In the genomic region with DNA sequence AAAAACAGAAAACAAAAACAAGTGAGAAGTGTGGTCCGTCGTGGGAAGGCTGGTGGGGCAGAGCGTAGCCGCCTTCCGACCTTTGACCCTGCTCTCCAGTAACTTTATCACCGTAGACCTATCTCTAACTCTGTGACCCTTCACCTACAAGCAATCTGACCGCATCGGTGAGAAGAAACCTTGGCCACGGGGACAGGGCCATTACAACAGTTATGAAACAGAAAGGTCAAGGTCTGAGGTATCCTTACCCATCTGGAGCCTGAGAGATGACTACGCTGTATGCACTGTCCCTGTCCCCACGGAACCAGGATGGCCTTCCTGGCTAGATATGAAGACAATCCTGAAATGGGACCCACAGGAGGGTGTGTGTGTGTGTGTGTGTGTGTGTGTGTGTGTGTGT, we compare ENCODE assay signal across 18 mouse cellular contexts. TPM values are rescaled to one million over a fixed set of nuclear protein-coding genes. Genes with fewer than 3 reads are reported as not detected.
DNase-seq lines count a peak whose midpoint lies in the region; ATAC-seq and TF ChIP-seq lines count a peak whose summit lies in the region.
"Had no signal": no experiment of that assay in that cellular context is flagged by ENCODE, and none has a peak within 500 bp of the region (broad histone marks: within the 10 kb centered on the region; RNA-seq: fewer than 3 reads in every experiment).

No protein-coding gene starts in this region.

- no peak overlapping the region for H3K4me2 ChIP-seq in kidney, embryonic 15.5 days
- no peak overlapping the region for H3K4me2 ChIP-seq in liver, embryonic 13.5 days
- no peak overlapping the region for H3K4me2 ChIP-seq in liver, embryonic 16.5 days (ENCODE audit: low read depth, low read length)
- no peak overlapping the region for H3K4me2 ChIP-seq in stomach, postnatal 0 days (replicated peaks; ENCODE audit: low read depth)
- H3K4me2 ChIP-seq in hindbrain, postnatal 0 days (ENCODE audit: low read depth, low read length): no peak overlapping the region
- H3K4me2 ChIP-seq: midbrain, embryonic 11.5 days had no signal

- ATAC-seq in kidney, embryonic 15.5 days (replicated peaks; ENCODE audit: low FRiP score): no peak; the same call in 1 of the 2 replicates
- ATAC-seq in liver, embryonic 13.5 days (ENCODE audit: low read depth): peak; percentile 26; the same call in 1 of the 2 replicates
- ATAC-seq in liver, embryonic 16.5 days (ENCODE audit: low read depth): peak; percentile 59
- ATAC-seq in stomach, postnatal 0 days (ENCODE audit: low FRiP score, low TSS enrichment): peak; percentile 47
- ATAC-seq in hindbrain, postnatal 0 days: no peak
- ATAC-seq: forebrain, postnatal 0 days had no signal

- WGBS in kidney, embryonic 15.5 days: 62% methylated on average over 11 of the region's 11 CpGs
- WGBS in liver, embryonic 13.5 days (ENCODE audit: insufficient replicate concordance): 75% methylated on average over 11 of the region's 11 CpGs
- 63% methylated on average over 11 of the region's 11 CpGs for WGBS in liver, embryonic 16.5 days (ENCODE audit: insufficient replicate concordance)
- 60% methylated on average over 11 of the region's 11 CpGs for WGBS in stomach, postnatal 0 days
- 89% methylated on average over 11 of the region's 11 CpGs for WGBS in hindbrain, postnatal 0 days

- peaks cover 13% of the 10 kb centered on the region; the same call in 1 of the 2 replicates for H3K36me3 ChIP-seq in kidney, embryonic 15.5 days
- 0 out of 2 replicates have a peak, but pooled peaks cover 10% of the 10 kb centered on the region for H3K36me3 ChIP-seq in liver, embryonic 13.5 days
- no peaks in the 10 kb centered on the region for H3K36me3 ChIP-seq in liver, embryonic 16.5 days (ENCODE audit: control insufficient read depth, insufficient read depth)
- peaks cover 3% of the 10 kb centered on the region; the same call in 1 of the 2 replicates for H3K36me3 ChIP-seq in stomach, postnatal 0 days (ENCODE audit: control insufficient read depth, insufficient read depth, low read length)
- peaks cover 13% of the 10 kb centered on the region; the same call in 1 of the 2 replicates for H3K36me3 ChIP-seq in hindbrain, postnatal 0 days (ENCODE audit: insufficient read depth, low read length)
- H3K36me3 ChIP-seq: forebrain, embryonic 10.5 days had no signal

- no peak for TF ChIP-seq EP300 in stomach, postnatal 0 days (optimal IDR thresholded peaks at IDR 0.05)

- H3K4me1 ChIP-seq in kidney, embryonic 15.5 days: no peaks in the 10 kb centered on the region
- 0 out of 2 replicates have a peak, but pooled peaks cover 9% of the 10 kb centered on the region for H3K4me1 ChIP-seq in liver, embryonic 13.5 days (replicated peaks)
- no peaks in the 10 kb centered on the region; the same call in 1 of the 2 replicates for H3K4me1 ChIP-seq in liver, embryonic 16.5 days (ENCODE audit: control insufficient read depth, low read depth, low read length)
- no peaks in the 10 kb centered on the region for H3K4me1 ChIP-seq in stomach, postnatal 0 days (replicated peaks; ENCODE audit: control insufficient read depth, insufficient read depth)
- H3K4me1 ChIP-seq in hindbrain, postnatal 0 days (ENCODE audit: insufficient read depth, low read length): no peaks in the 10 kb centered on the region
- H3K4me1 ChIP-seq: heart, embryonic 10.5 days had no signal

- no peak for TF ChIP-seq CTCF in stomach, postnatal 0 days (IDR thresholded peaks at IDR 0.05; ENCODE audit: low read depth)
- no peak for TF ChIP-seq CTCF in hindbrain, postnatal 0 days (IDR thresholded peaks at IDR 0.05; ENCODE audit: low read depth)

- H3K27me3 ChIP-seq in kidney, embryonic 15.5 days: no peaks in the 10 kb centered on the region
- H3K27me3 ChIP-seq in liver, embryonic 13.5 days: no peaks in the 10 kb centered on the region
- H3K27me3 ChIP-seq in liver, embryonic 16.5 days (ENCODE audit: control insufficient read depth, insufficient read depth, low read depth, low read length): no peaks in the 10 kb centered on the region
- H3K27me3 ChIP-seq in stomach, postnatal 0 days (ENCODE audit: control insufficient read depth, insufficient read depth, low read length): no peaks in the 10 kb centered on the region
- no peaks in the 10 kb centered on the region for H3K27me3 ChIP-seq in hindbrain, postnatal 0 days (ENCODE audit: insufficient read depth, low read length)

- H3K4me3 ChIP-seq in kidney, embryonic 15.5 days (replicated peaks): no peak overlapping the region
- no peak overlapping the region for H3K4me3 ChIP-seq in liver, embryonic 13.5 days (replicated peaks)
- no peak overlapping the region for H3K4me3 ChIP-seq in liver, embryonic 16.5 days (ENCODE audit: low read depth, low read length)
- no peak overlapping the region for H3K4me3 ChIP-seq in stomach, postnatal 0 days (ENCODE audit: low read depth, low read length)
- H3K4me3 ChIP-seq in hindbrain, postnatal 0 days (ENCODE audit: low read length): no peak overlapping the region
- H3K4me3 ChIP-seq: forebrain, embryonic 10.5 days; heart, embryonic 10.5 days; layer of hippocampus, adult 2 months had no signal

- DNase-seq in kidney, adult 11 months: peak; percentile 64
- DNase-seq in liver, embryonic 13.5 days: no peak
- DNase-seq in liver: no peak
- no peak for DNase-seq in stomach, postnatal 0 days (ENCODE audit: low spot score)
- DNase-seq in ovary, postnatal 10 days (ENCODE audit: low spot score): no peak
- DNase-seq in hindbrain, postnatal 0 days (ENCODE audit: low spot score): no peak
- DNase-seq: cerebellum, postnatal 14 days; embryo, embryonic 11 days; forebrain, postnatal 0 days; retina, postnatal 1 day; thymus, adult 2 months had no signal

- no peak overlapping the region for H3K9ac ChIP-seq in kidney, embryonic 15.5 days
- H3K9ac ChIP-seq in liver, embryonic 13.5 days: no peak overlapping the region
- H3K9ac ChIP-seq in liver, embryonic 16.5 days (ENCODE audit: low read depth, low read length): no peak overlapping the region
- H3K9ac ChIP-seq in stomach, postnatal 0 days (ENCODE audit: low read length): no peak overlapping the region
- no peak overlapping the region for H3K9ac ChIP-seq in hindbrain, postnatal 0 days (replicated peaks; ENCODE audit: low read length)
- H3K9ac ChIP-seq: forebrain, postnatal 0 days had no signal

- H3K27ac ChIP-seq in kidney, embryonic 15.5 days: no peak overlapping the region
- peak overlapping the region; percentile 18; the same call in 1 of the 2 replicates for H3K27ac ChIP-seq in liver, embryonic 13.5 days
- H3K27ac ChIP-seq in liver, embryonic 16.5 days (ENCODE audit: low read length): no peak overlapping the region
- 0 out of 2 replicates have a peak overlapping the region, but pooled peaks have one; percentile 30 for H3K27ac ChIP-seq in stomach, postnatal 0 days (replicated peaks)
- no peak overlapping the region for H3K27ac ChIP-seq in hindbrain, postnatal 0 days
- H3K27ac ChIP-seq: forebrain, embryonic 10.5 days; heart, embryonic 10.5 days; layer of hippocampus, adult 2 months; macrophage had no signal

- no peaks in the 10 kb centered on the region for H3K9me3 ChIP-seq in kidney, embryonic 15.5 days (replicated peaks)
- no peaks in the 10 kb centered on the region for H3K9me3 ChIP-seq in liver, embryonic 13.5 days (replicated peaks)
- no peaks in the 10 kb centered on the region for H3K9me3 ChIP-seq in liver, embryonic 16.5 days (replicated peaks; ENCODE audit: control insufficient read depth, low read length)
- H3K9me3 ChIP-seq in stomach, postnatal 0 days (ENCODE audit: control insufficient read depth, low read length): no peaks in the 10 kb centered on the region
- H3K9me3 ChIP-seq in hindbrain, postnatal 0 days (ENCODE audit: low read length): no peaks in the 10 kb centered on the region
- H3K9me3 ChIP-seq: forebrain, embryonic 10.5 days; heart, embryonic 10.5 days had no signal

RNA-seq across cellular contexts. Expression of a gene that starts 14.1 kb away (rescaled TPM):
- 14.6 and 16.8 TPM in 2 replicates for polyA plus RNA-seq in kidney, embryonic 15.5 days (2015; fragmentation: Nextera tagmentation; extraction: Ambion mirVana)
- 5.1 and 6.1 TPM in 2 replicates for polyA plus RNA-seq in liver, embryonic 13.5 days (2015; fragmentation: Nextera tagmentation; extraction: Ambion mirVana)
- polyA plus RNA-seq in liver, embryonic 16.5 days (2015; fragmentation: Nextera tagmentation; extraction: Ambion mirVana): 4.5 and 4.7 TPM in 2 replicates
- polyA plus RNA-seq in stomach, postnatal 0 days (2015; fragmentation: Nextera tagmentation; extraction: Ambion mirVana): 13.3 and 15.8 TPM in 2 replicates
- total RNA-seq in hindbrain, postnatal 0 days (2014; rRNA removed): 23.8 and 26.1 TPM in 2 replicates
- polyA plus RNA-seq in hindbrain, postnatal 0 days (2015; fragmentation: Nextera tagmentation; extraction: Ambion mirVana): 16.2 and 18.4 TPM in 2 replicates

RNA-seq across cellular contexts. Expression of a gene that starts 14.1 kb away (rescaled TPM):
- 22.1 and 24.6 TPM in 2 replicates for polyA plus RNA-seq in kidney, embryonic 15.5 days (2015; fragmentation: Nextera tagmentation; extraction: Ambion mirVana)
- polyA plus RNA-seq in liver, embryonic 13.5 days (2015; fragmentation: Nextera tagmentation; extraction: Ambion mirVana): 13.2 and 14.6 TPM in 2 replicates
- 17.6 and 21.5 TPM in 2 replicates for polyA plus RNA-seq in liver, embryonic 16.5 days (2015; fragmentation: Nextera tagmentation; extraction: Ambion mirVana)
- 54.1 TPM in 2 replicates for polyA plus RNA-seq in stomach, postnatal 0 days (2015; fragmentation: Nextera tagmentation; extraction: Ambion mirVana)
- total RNA-seq in hindbrain, postnatal 0 days (2014; rRNA removed): 4.9 and 12.6 TPM in 2 replicates
- 10.0 and 11.6 TPM in 2 replicates for polyA plus RNA-seq in hindbrain, postnatal 0 days (2015; fragmentation: Nextera tagmentation; extraction: Ambion mirVana)

RNA-seq across cellular contexts. Expression of a gene that starts 32.6 kb away (rescaled TPM):
- polyA plus RNA-seq in kidney, embryonic 15.5 days (2015; fragmentation: Nextera tagmentation; extraction: Ambion mirVana): 37.5 and 39.5 TPM in 2 replicates
- polyA plus RNA-seq in liver, embryonic 13.5 days (2015; fragmentation: Nextera tagmentation; extraction: Ambion mirVana): 13.6 and 18.2 TPM in 2 replicates
- 15.5 and 16.8 TPM in 2 replicates for polyA plus RNA-seq in liver, embryonic 16.5 days (2015; fragmentation: Nextera tagmentation; extraction: Ambion mirVana)
- polyA plus RNA-seq in stomach, postnatal 0 days (2015; fragmentation: Nextera tagmentation; extraction: Ambion mirVana): 37.2 and 37.7 TPM in 2 replicates
- 28.5 and 29.8 TPM in 2 replicates for total RNA-seq in hindbrain, postnatal 0 days (2014; rRNA removed)
- polyA plus RNA-seq in hindbrain, postnatal 0 days (2015; fragmentation: Nextera tagmentation; extraction: Ambion mirVana): 36.3 and 36.4 TPM in 2 replicates

RNA-seq across cellular contexts. Expression of a gene that starts 40.0 kb away (rescaled TPM):
- 68.4 and 70.7 TPM in 2 replicates for polyA plus RNA-seq in kidney, embryonic 15.5 days (2015; fragmentation: Nextera tagmentation; extraction: Ambion mirVana)
- 13.9 and 15.2 TPM in 2 replicates for polyA plus RNA-seq in liver, embryonic 13.5 days (2015; fragmentation: Nextera tagmentation; extraction: Ambion mirVana)
- polyA plus RNA-seq in liver, embryonic 16.5 days (2015; fragmentation: Nextera tagmentation; extraction: Ambion mirVana): 18.8 and 20.3 TPM in 2 replicates
- polyA plus RNA-seq in stomach, postnatal 0 days (2015; fragmentation: Nextera tagmentation; extraction: Ambion mirVana): 120 and 130 TPM in 2 replicates
- total RNA-seq in hindbrain, postnatal 0 days (2014; rRNA removed): 5.8 and 10.6 TPM in 2 replicates
- 10.0 and 11.2 TPM in 2 replicates for polyA plus RNA-seq in hindbrain, postnatal 0 days (2015; fragmentation: Nextera tagmentation; extraction: Ambion mirVana)

Comparison
In these comparisons a context has a peak if more than half of its experiments do, and no peak if none do; other contexts are left out.
1. H3K27ac ChIP-seq: peak in liver, embryonic 13.5 days (single experiment) and stomach, postnatal 0 days (single experiment); none in kidney, embryonic 15.5 days (single experiment), liver, embryonic 16.5 days (single experiment) and hindbrain, postnatal 0 days (single experiment).
2. ATAC-seq: peak in liver, embryonic 13.5 days (single experiment), liver, embryonic 16.5 days (single experiment) and stomach, postnatal 0 days (single experiment); none in kidney, embryonic 15.5 days (single experiment) and hindbrain, postnatal 0 days (single experiment).